Mouse (Mus musculus): Measurements from ENCODE around the gene Cep170b. TPM values are rescaled to one million over a fixed set of nuclear protein-coding genes. Genes with fewer than 3 reads are reported as not detected.

The Cep170b gene
- polyA plus RNA-seq, 1 experiment from 2014 or later = 31.7 TPM

DNA sequence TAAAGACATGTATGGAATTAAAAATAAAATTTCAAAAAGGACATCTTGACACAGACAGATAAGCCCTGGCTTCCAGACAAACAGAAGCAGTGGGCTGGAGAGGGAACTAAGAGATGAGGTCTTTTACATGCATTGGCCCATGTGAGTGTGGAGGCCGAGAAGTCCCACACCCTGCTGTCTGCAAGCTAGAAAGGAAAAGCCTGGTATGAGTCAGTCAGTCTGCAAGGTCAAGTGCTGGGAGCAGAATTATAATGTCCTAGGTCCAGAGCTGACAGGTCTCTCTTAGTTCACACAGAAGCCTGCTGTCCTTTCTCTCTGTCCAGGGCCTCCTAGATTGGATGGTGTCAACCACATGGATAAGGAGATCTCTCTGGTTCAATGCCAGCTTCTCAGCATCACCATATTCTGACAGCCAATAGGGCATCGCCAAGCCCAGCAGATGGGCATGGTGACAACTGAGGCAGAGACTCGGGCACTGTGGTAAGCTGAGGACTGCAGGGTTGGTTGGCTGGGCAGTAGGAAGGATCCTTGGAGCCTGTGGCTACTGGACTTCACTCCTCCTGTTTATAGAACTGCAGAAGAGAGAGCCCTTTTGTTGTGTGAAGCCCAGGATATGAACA lies 23.3 kb upstream of the Cep170b start:
- no peak for ATAC-seq (ENCODE audit: low FRiP score, low TSS enrichment)
- H3K27ac ChIP-seq (replicated peaks; ENCODE audit: low read depth, low read length) = no peak overlapping the region
- no peak overlapping the region for H3K9ac ChIP-seq (replicated peaks; ENCODE audit: low read length)
- no peaks in the 10 kb centered on the region for H3K36me3 ChIP-seq (ENCODE audit: control insufficient read depth, insufficient read depth, low read length)
- H3K27me3 ChIP-seq (ENCODE audit: control insufficient read depth, insufficient read depth, low read length) = no peaks in the 10 kb centered on the region
- H3K9me3 ChIP-seq (ENCODE audit: control insufficient read depth, low read length) = no peaks in the 10 kb centered on the region
- H3K4me2 ChIP-seq (ENCODE audit: low read length) = no peak overlapping the region
- no peak overlapping the region for H3K4me3 ChIP-seq (replicated peaks; ENCODE audit: low read depth, low read length)
- peaks cover 23% of the 10 kb centered on the region for H3K4me1 ChIP-seq (ENCODE audit: control insufficient read depth, insufficient read depth, low read length)
- WGBS = 84% methylated on average over 3 of the region's 3 CpGs
- no peak for DNase-seq

GRCm38 (mm10) chr12:112700522-112700921 lies 19.7 kb upstream of the Cep170b start:
- Histone ChIP-seq H3K9me3 (ENCODE audit: control insufficient read depth, low read length) (no peaks in the 10 kb centered on the region), H3K4me1 (ENCODE audit: control insufficient read depth, insufficient read depth, low read length) (0 out of 2 replicates have a peak, but pooled peaks cover 6% of the 10 kb centered on the region), H3K36me3 (ENCODE audit: control insufficient read depth, insufficient read depth, low read length) (no peaks in the 10 kb centered on the region), H3K27me3 (ENCODE audit: control insufficient read depth, insufficient read depth, low read length) (no peaks in the 10 kb centered on the region), H3K4me3 (replicated peaks; ENCODE audit: low read depth, low read length) (no peak overlapping the region), H3K4me2 (ENCODE audit: low read length) (no peak overlapping the region), H3K9ac (replicated peaks; ENCODE audit: low read length) (no peak overlapping the region), H3K27ac (replicated peaks; ENCODE audit: low read depth, low read length) (no peak overlapping the region)
- ATAC-seq (ENCODE audit: low FRiP score, low TSS enrichment) (no peak), DNase-seq (peak; percentile 34)
- WGBS = 12% methylated on average over 15 of the region's 15 CpGs

GRCm38 (mm10) chr12:112702374-112703320 lies 17.6 kb upstream of the Cep170b start:
- no peak for DNase-seq

DNA sequence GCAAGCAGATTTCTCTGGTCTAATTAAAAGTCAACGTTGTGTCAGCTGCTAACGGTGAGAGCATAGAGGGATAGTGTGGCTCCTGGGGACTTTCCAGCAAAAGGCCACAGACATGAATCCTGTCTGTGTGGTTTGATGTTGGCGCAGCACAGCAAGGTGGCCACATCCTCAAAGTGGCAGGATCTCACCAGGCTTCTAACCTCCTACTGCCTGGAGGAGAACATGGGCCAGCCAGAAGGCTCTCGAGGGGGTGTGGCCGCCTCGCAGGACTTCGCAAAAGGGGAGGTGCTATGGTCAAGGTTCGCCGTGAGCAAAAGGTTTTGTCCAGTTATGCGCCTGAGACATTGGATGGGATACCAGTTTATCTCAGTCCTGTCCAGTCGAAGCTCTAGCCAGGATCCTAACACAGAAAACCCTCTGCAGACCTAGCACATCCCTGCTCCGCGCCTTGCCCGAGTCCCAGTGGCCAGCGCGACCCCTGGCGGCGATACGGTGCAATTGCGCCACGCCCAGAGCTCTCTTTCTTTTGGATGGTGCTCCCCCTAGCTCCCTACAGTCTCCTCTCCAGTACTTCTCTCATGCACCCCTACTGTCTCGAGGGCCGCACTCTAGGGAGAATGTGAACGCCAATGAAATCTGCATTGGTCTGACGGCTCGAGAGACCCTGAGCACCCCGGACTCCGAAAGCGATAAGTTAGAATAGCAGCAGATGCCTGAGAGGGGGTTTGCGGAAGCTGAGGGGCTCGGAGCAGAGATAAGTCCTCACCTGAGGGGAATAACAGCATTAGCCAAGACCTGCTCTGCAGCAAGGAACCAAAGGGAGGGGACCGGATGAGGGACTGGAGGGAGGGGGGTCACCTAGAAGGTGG lies 13.3 kb upstream of the Cep170b start:
- H3K36me3 ChIP-seq (ENCODE audit: control insufficient read depth, insufficient read depth, low read length) = no peaks in the 10 kb centered on the region
- 13% methylated on average over 32 of the region's 32 CpGs for WGBS
- no peaks in the 10 kb centered on the region for H3K9me3 ChIP-seq (ENCODE audit: control insufficient read depth, low read length)
- H3K4me3 ChIP-seq (replicated peaks; ENCODE audit: low read depth, low read length) = no peak overlapping the region
- H3K27me3 ChIP-seq (ENCODE audit: control insufficient read depth, insufficient read depth, low read length) = 0 out of 2 replicates have a peak, but pooled peaks cover 6% of the 10 kb centered on the region
- H3K4me2 ChIP-seq (ENCODE audit: low read length) = peak overlapping the region; percentile 27
- peak; percentile 64; the same call in 1 of the 2 replicates for ATAC-seq (ENCODE audit: low FRiP score, low TSS enrichment)
- no peak overlapping the region for H3K27ac ChIP-seq (replicated peaks; ENCODE audit: low read depth, low read length)
- 0 out of 2 replicates have a peak, but pooled peaks cover 5% of the 10 kb centered on the region for H3K4me1 ChIP-seq (ENCODE audit: control insufficient read depth, insufficient read depth, low read length)
- H3K9ac ChIP-seq (replicated peaks; ENCODE audit: low read length) = peak overlapping the region; percentile 27; the same call in 1 of the 2 replicates
- peak; percentile 90 for DNase-seq

More at GRCm38 (mm10) chr12:112702374-112703320, 17.6 kb upstream of the Cep170b start:
- 80% methylated on average over 6 of the region's 6 CpGs for WGBS
- H3K4me1 ChIP-seq (ENCODE audit: control insufficient read depth, insufficient read depth, low read length) = 0 out of 2 replicates have a peak, but pooled peaks cover 11% of the 10 kb centered on the region
- no peak overlapping the region for H3K27ac ChIP-seq (replicated peaks; ENCODE audit: low read depth, low read length)
- no peak overlapping the region for H3K4me2 ChIP-seq (ENCODE audit: low read length)
- H3K27me3 ChIP-seq (ENCODE audit: control insufficient read depth, insufficient read depth, low read length) = 0 out of 2 replicates have a peak, but pooled peaks cover 4% of the 10 kb centered on the region
- ATAC-seq (ENCODE audit: low FRiP score, low TSS enrichment) = no peak
- no peak overlapping the region for H3K9ac ChIP-seq (replicated peaks; ENCODE audit: low read length)
- no peak overlapping the region for H3K4me3 ChIP-seq (replicated peaks; ENCODE audit: low read depth, low read length)
- H3K36me3 ChIP-seq (ENCODE audit: control insufficient read depth, insufficient read depth, low read length) = no peaks in the 10 kb centered on the region
- no peaks in the 10 kb centered on the region for H3K9me3 ChIP-seq (ENCODE audit: control insufficient read depth, low read length)

DNA sequence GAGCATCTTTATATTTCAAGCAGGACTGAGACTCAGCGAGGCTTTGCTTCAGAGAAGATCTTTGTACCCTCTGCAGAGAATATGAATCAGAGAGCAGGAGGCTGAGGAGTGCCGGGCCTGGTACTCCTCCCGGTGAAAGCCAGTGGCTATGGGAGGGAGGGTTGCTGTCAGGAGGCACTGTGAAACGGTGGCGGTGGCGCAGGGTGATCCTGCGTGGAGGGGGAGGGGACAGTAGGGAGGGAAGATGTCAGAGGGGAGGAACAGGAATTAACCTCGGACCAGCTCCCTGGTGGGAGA lies 12.7 kb upstream of the Cep170b start:
- H3K4me2 ChIP-seq (ENCODE audit: low read length) = peak overlapping the region; percentile 27; the same call in 1 of the 2 replicates
- no peak for ATAC-seq (ENCODE audit: low FRiP score, low TSS enrichment)
- WGBS = 26% methylated on average over 8 of the region's 8 CpGs

GRCm38 (mm10) chr12:112713984-112714383 lies 6.3 kb upstream of the Cep170b start:
- Histone ChIP-seq H3K4me1 (ENCODE audit: control insufficient read depth, insufficient read depth, low read length) (no peaks in the 10 kb centered on the region), H3K9me3 (ENCODE audit: control insufficient read depth, low read length) (no peaks in the 10 kb centered on the region), H3K4me3 (replicated peaks; ENCODE audit: low read depth, low read length) (no peak overlapping the region), H3K27ac (replicated peaks; ENCODE audit: low read depth, low read length) (0 out of 2 replicates have a peak overlapping the region, but pooled peaks have one; percentile 5), H3K27me3 (ENCODE audit: control insufficient read depth, insufficient read depth, low read length) (no peaks in the 10 kb centered on the region), H3K36me3 (ENCODE audit: control insufficient read depth, insufficient read depth, low read length) (no peaks in the 10 kb centered on the region), H3K4me2 (ENCODE audit: low read length) (no peak overlapping the region), H3K9ac (replicated peaks; ENCODE audit: low read length) (no peak overlapping the region)
- ATAC-seq (ENCODE audit: low FRiP score, low TSS enrichment) = no peak
- 77% methylated on average over 3 of the region's 3 CpGs for WGBS
- peak; percentile 58 for DNase-seq

More for the DNA sequence above, 12.7 kb upstream of the Cep170b start:
- peak overlapping the region; percentile 27; the same call in 1 of the 2 replicates for H3K9ac ChIP-seq (replicated peaks; ENCODE audit: low read length)
- H3K9me3 ChIP-seq (ENCODE audit: control insufficient read depth, low read length) = no peaks in the 10 kb centered on the region
- H3K4me1 ChIP-seq (ENCODE audit: control insufficient read depth, insufficient read depth, low read length) = 0 out of 2 replicates have a peak, but pooled peaks cover 5% of the 10 kb centered on the region
- H3K36me3 ChIP-seq (ENCODE audit: control insufficient read depth, insufficient read depth, low read length) = no peaks in the 10 kb centered on the region
- DNase-seq = no peak
- 0 out of 2 replicates have a peak, but pooled peaks cover 6% of the 10 kb centered on the region for H3K27me3 ChIP-seq (ENCODE audit: control insufficient read depth, insufficient read depth, low read length)
- no peak overlapping the region for H3K27ac ChIP-seq (replicated peaks; ENCODE audit: low read depth, low read length)
- H3K4me3 ChIP-seq (replicated peaks; ENCODE audit: low read depth, low read length) = no peak overlapping the region

DNA sequence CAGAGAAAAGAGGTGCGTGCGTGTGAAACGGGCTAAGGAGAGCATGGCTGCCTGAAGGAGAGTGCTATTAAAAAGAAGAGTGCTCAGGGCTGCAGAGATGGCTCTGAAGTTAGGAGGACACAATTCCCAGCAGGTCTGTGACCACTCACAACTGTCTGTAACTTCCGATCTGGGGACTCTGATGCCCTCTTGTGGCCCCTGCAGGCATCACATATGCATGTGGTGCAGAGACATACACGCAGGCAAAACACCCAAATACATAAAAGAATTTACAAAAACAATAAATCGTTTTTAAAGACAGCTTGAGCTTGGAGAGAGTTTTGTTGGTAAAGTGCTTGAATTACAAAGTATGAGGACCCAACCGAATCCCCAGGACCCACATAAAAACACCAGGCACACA lies 3.1 kb upstream of the Cep170b start:
- no peaks in the 10 kb centered on the region for H3K36me3 ChIP-seq (ENCODE audit: control insufficient read depth, insufficient read depth, low read length)
- H3K4me3 ChIP-seq (replicated peaks; ENCODE audit: low read depth, low read length) = no peak overlapping the region
- ATAC-seq (ENCODE audit: low FRiP score, low TSS enrichment) (no peak), DNase-seq (peak; percentile 70)
- peaks cover 10% of the 10 kb centered on the region; the same call in 1 of the 2 replicates for H3K27me3 ChIP-seq (ENCODE audit: control insufficient read depth, insufficient read depth, low read length)
- no peak overlapping the region for H3K9ac ChIP-seq (replicated peaks; ENCODE audit: low read length)
- 0 out of 2 replicates have a peak, but pooled peaks cover 6% of the 10 kb centered on the region for H3K4me1 ChIP-seq (ENCODE audit: control insufficient read depth, insufficient read depth, low read length)
- H3K27ac ChIP-seq (replicated peaks; ENCODE audit: low read depth, low read length) = no peak overlapping the region
- H3K4me2 ChIP-seq (ENCODE audit: low read length) = no peak overlapping the region
- WGBS = 32% methylated on average over 7 of the region's 7 CpGs
- H3K9me3 ChIP-seq (ENCODE audit: control insufficient read depth, low read length) = no peaks in the 10 kb centered on the region

DNA sequence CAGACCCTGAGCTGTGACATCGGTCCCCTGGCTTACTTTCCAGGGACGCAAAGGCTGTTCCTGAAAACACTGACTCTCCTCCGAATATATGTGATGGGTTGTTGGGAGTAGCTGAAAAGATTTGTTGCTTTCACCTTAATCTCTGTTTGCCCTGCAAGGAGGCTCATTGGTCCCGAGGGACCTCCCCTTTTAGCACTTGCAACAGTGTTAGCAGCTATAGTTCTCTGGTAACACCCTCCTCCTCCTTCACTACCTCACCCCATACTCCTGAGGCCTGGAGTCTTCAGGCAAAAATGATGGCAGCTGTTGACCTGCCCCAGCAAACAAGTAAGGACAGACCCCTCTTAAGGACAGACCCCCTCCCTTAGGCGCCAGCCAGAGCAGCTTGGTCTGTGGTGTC lies 1.3 kb upstream of the Cep170b start:
- Histone ChIP-seq H3K27me3 (ENCODE audit: control insufficient read depth, insufficient read depth, low read length) (peaks cover 10% of the 10 kb centered on the region; the same call in 1 of the 2 replicates), H3K9me3 (ENCODE audit: control insufficient read depth, low read length) (no peaks in the 10 kb centered on the region), H3K27ac (replicated peaks; ENCODE audit: low read depth, low read length) (no peak overlapping the region), H3K4me1 (ENCODE audit: control insufficient read depth, insufficient read depth, low read length) (peaks cover 17% of the 10 kb centered on the region), H3K4me3 (replicated peaks; ENCODE audit: low read depth, low read length) (no peak overlapping the region), H3K4me2 (ENCODE audit: low read length) (no peak overlapping the region), H3K36me3 (ENCODE audit: control insufficient read depth, insufficient read depth, low read length) (no peaks in the 10 kb centered on the region), H3K9ac (replicated peaks; ENCODE audit: low read length) (no peak overlapping the region)
- 77% methylated on average over 5 of the region's 5 CpGs for WGBS
- ATAC-seq (ENCODE audit: low FRiP score, low TSS enrichment) (no peak), DNase-seq (no peak)
